Mouse (Mus musculus) cerebellum, adult 11 months (tissue): ENCODE measurements around the gene Nell2.

Experiments
- DNase-seq: peaks from one replicate; pipeline ENCODE4 v3.0.0; 2022

Gene Nell2

GRCm38 (mm10) chr15:95081654-95082053 lies 446.7 kb downstream of the Nell2 start:
- DNase-seq: no peak

GRCm38 (mm10) chr15:95075356-95075755 lies 453.0 kb downstream of the Nell2 start:
- peak; percentile 16 for DNase-seq

GRCm38 (mm10) chr15:95070881-95071280 lies 457.5 kb downstream of the Nell2 start:
- DNase-seq: no peak

- DNase-seq: no peak
Measured at GRCm38 (mm10) chr15:95068799-95069198, 459.6 kb downstream of the Nell2 start.

- DNase-seq: no peak
Measured at GRCm38 (mm10) chr15:95068023-95068422, 460.3 kb downstream of the Nell2 start.

- DNase-seq: no peak
Measured at GRCm38 (mm10) chr15:95055081-95055650, 473.2 kb downstream of the Nell2 start.

GRCm38 (mm10) chr15:95049171-95049729 lies 479.1 kb downstream of the Nell2 start:
- DNase-seq: peak; percentile 59

GRCm38 (mm10) chr15:95047486-95047885 lies 480.9 kb downstream of the Nell2 start:
- no peak for DNase-seq

- DNase-seq: peak; percentile 83
Measured at GRCm38 (mm10) chr15:95044011-95044410, 484.3 kb downstream of the Nell2 start.

GRCm38 (mm10) chr15:95042437-95042836 lies 485.9 kb downstream of the Nell2 start:
- no peak for DNase-seq

GRCm38 (mm10) chr15:95029487-95029875 lies 498.9 kb downstream of the Nell2 start:
- DNase-seq: no peak

GRCm38 (mm10) chr15:95028862-95029486 lies 499.4 kb downstream of the Nell2 start:
- no peak for DNase-seq
